Mouse (Mus musculus): ENCODE results near the gene Ush2a.

DNA sequence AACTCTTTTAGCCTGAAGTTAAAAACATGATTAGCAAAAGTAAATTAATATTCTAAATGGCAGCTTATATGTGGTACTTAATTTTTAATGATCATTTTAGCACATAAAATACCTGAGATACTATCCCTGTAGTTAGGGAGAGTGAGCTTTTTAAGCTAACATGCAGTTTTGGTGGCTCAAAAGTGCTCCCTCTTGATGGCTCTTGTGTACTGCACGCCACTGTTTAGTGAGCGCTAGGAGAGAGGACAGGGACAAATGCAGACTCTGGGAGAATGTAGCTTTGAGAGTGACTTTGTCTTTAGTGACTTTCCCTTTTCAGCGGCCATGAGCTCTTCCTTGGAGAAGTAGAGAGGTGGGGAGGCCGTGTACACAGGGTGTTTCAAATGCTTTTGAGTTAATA lies 371.9 kb downstream of the Ush2a start:
- TF ChIP-seq CTCF (IDR thresholded peaks at IDR 0.05): peak; percentile 65
- no peak for TF ChIP-seq EP300 (IDR thresholded peaks at IDR 0.05; ENCODE audit: insufficient read depth, low read depth, low read length)
- TF ChIP-seq POLR2A (IDR thresholded peaks at IDR 0.05; ENCODE audit: insufficient read depth, low read depth, low read length): no peak
